Mouse (Mus musculus) hindbrain, embryonic 10.5 days (tissue): ENCODE data around the gene Zc3h12c. TPM values are rescaled to one million over a fixed set of nuclear protein-coding genes. Genes with fewer than 3 reads are reported as not detected.
A peak's percentile ranks its signal among the peaks of the same experiment; 100 is the strongest.

ENCODE experiments used
- DNase-seq: peaks from one replicate; pipeline ENCODE4 v3.0.0-alpha.2; 2017; ENCODE audit warnings: low spot score
- H3K27ac ChIP-seq: fragments of 300-500 bp; sonication (generic); 2 replicates; pipeline ENCODE4 v1.5.1; 2016; ENCODE audit warnings: mild to moderate bottlenecking, moderate library complexity
- H3K27me3 ChIP-seq: fragments of 300-500 bp; sonication (generic); 2 replicates; pipeline ENCODE4 v1.6.1; 2016; ENCODE audit warnings: mild to moderate bottlenecking; ENCODE audit not compliant: poor library complexity, insufficient read depth, severe bottlenecking
- H3K36me3 ChIP-seq: fragments of 300-500 bp; sonication (generic); 2 replicates; pipeline ENCODE4 v1.6.1; 2016; ENCODE audit warnings: mild to moderate bottlenecking, moderate library complexity
- H3K4me1 ChIP-seq: fragments of 300-500 bp; sonication (generic); replicated peaks from 2 replicates; pipeline ENCODE4 v1.6.1; 2016; ENCODE audit warnings: mild to moderate bottlenecking
- H3K4me3 ChIP-seq: fragments of 300-500 bp; sonication (generic); 2 replicates; pipeline ENCODE4 v1.5.1; 2016; ENCODE audit warnings: mild to moderate bottlenecking, moderate library complexity
- H3K9me3 ChIP-seq: fragments of 300-500 bp; sonication (generic); 2 replicates; pipeline ENCODE4 v1.6.1; 2016; ENCODE audit warnings: mild to moderate bottlenecking, moderate library complexity
- WGBS: fragments of 180-500 bp; shearing (Covaris S2); methylation state at CpG from one replicate; pipeline ENCODE4 v1.1.7; 2016; 5-methylcytosine and 5-hydroxymethylcytosine counted together
- polyA plus RNA-seq: library from polyadenylated mRNA; unstranded; fragments of >200 nt; fragmentation: Nextera tagmentation; extraction: Ambion mirVana; gene quantifications from 2 replicates; pipeline ENCODE4 v1.2.1, GENCODE M21; 2016

The Zc3h12c gene
- polyA plus RNA-seq, 1 experiment from 2014 or later, result 7.2 TPM

GRCm38 (mm10) chr9:52180851-52181250, 12.5 kb upstream of the Zc3h12c start:
- H3K9me3 ChIP-seq, result no peaks in the 10 kb centered on the region
- 89% methylated on average over 6 of the region's 6 CpGs for WGBS
- H3K36me3 ChIP-seq, result no peaks in the 10 kb centered on the region
- H3K27me3 ChIP-seq, result no peaks in the 10 kb centered on the region
- H3K4me3 ChIP-seq, result no peak overlapping the region
- DNase-seq, result no peak
- H3K27ac ChIP-seq, result no peak overlapping the region
- H3K4me1 ChIP-seq, result no peaks in the 10 kb centered on the region

DNA sequence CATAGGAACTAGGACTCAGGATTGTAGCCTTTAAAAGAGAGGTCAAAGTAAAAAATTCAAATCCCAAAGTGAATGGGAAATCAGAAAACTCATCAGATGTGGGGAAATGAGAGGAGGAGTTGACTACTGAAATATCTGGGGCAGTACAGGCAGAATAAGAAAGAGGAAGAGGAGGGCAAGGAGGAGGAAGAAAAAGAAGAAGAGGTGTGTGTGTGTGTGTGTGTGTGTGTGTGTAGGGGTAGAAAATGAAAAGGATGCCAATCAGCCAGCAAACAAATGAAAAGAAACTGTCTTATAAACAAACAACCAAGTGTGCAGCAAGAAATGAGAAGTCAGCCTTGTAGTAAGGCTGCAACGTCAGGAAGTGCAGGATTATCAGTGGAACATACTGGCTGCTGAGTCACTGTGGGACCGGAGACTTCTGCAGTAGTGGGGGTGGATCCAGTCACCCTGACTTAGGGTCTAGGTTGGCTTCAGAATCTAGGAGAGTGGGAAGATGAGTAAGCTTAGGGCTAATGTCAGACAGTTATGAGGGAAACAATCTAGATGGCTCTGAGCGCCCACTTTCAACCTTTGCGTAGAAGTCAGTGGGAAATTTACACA, 7.0 kb upstream of the Zc3h12c start:
- DNase-seq, result no peak
- 92% methylated on average over 4 of the region's 4 CpGs for WGBS

GRCm38 (mm10) chr9:52174671-52175111, 6.3 kb upstream of the Zc3h12c start:
- Histone ChIP-seq H3K27ac (no peak overlapping the region), H3K27me3 (peaks cover 13% of the 10 kb centered on the region), H3K9me3 (no peaks in the 10 kb centered on the region), H3K4me3 (no peak overlapping the region), H3K36me3 (no peaks in the 10 kb centered on the region), H3K4me1 (0 out of 2 replicates have a peak, but pooled peaks cover under 1% of the 10 kb centered on the region)
- 88% methylated on average over 4 of the region's 4 CpGs for WGBS
- DNase-seq, result no peak

More for the DNA sequence above, 7.0 kb upstream of the Zc3h12c start:
- H3K4me3 ChIP-seq, result no peak overlapping the region
- no peaks in the 10 kb centered on the region for H3K4me1 ChIP-seq
- no peak overlapping the region for H3K27ac ChIP-seq
- H3K9me3 ChIP-seq, result no peaks in the 10 kb centered on the region
- no peaks in the 10 kb centered on the region for H3K36me3 ChIP-seq
- H3K27me3 ChIP-seq, result peaks cover 6% of the 10 kb centered on the region

DNA sequence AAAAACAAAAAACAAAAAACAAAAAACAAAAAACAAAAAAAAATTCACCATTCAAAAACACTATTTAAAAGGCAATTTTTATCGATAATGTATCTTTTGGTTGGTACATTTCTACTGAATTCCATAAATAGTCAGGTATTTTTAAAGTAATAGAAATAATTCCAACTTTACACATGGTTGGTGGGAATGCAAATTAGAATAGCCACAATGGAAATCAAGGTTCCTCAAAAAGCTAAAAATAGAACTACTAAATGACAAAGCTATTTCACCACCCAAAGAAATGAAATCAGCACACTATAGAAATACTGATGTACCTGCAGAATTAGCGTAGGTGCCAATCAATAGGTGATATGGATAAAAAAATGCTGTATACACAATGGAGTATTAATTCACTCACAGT, 5.6 kb upstream of the Zc3h12c start:
- Histone ChIP-seq H3K4me1 (peaks cover 8% of the 10 kb centered on the region), H3K36me3 (no peaks in the 10 kb centered on the region), H3K27me3 (peaks cover 19% of the 10 kb centered on the region), H3K4me3 (no peak overlapping the region), H3K9me3 (no peaks in the 10 kb centered on the region), H3K27ac (no peak overlapping the region)
- DNase-seq, result no peak
- WGBS, result 87% methylated on average over 2 of the region's 2 CpGs

- DNase-seq, result no peak
- no peak overlapping the region for H3K4me3 ChIP-seq
- H3K27ac ChIP-seq, result no peak overlapping the region
- no peaks in the 10 kb centered on the region for H3K36me3 ChIP-seq
- 75% methylated on average over 7 of the region's 7 CpGs for WGBS
- H3K4me1 ChIP-seq, result peaks cover 11% of the 10 kb centered on the region
- no peaks in the 10 kb centered on the region for H3K9me3 ChIP-seq
- H3K27me3 ChIP-seq, result peaks cover 19% of the 10 kb centered on the region
These were observed 4.2 kb upstream of the Zc3h12c start for GRCm38 (mm10) chr9:52172550-52172949.

DNA sequence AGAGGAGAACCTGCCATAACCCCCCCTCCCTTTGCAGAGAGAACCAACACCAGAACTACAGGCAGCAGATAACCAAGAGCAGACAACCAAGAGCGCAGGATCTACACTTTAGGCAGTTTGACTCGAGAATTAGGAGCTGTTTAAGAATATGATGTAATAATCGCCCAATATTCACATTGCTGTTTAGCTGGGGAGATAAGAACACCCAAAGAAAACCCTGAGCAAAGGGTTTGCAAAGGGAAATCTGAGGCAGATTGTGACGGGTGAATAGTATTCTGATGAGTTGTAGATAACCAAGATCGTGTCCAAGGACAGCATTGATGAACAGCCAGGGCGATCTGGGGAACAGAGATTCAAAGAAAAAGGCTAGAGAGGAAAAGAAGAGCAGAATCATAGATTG, 2.3 kb upstream of the Zc3h12c start:
- DNase-seq, result no peak
- Histone ChIP-seq H3K4me3 (no peak overlapping the region), H3K4me1 (peaks cover 26% of the 10 kb centered on the region), H3K36me3 (no peaks in the 10 kb centered on the region), H3K27me3 (peaks cover 19% of the 10 kb centered on the region), H3K9me3 (no peaks in the 10 kb centered on the region), H3K27ac (no peak overlapping the region)
- 84% methylated on average over 6 of the region's 6 CpGs for WGBS

- Histone ChIP-seq H3K36me3 (no peaks in the 10 kb centered on the region), H3K4me3 (no peak overlapping the region), H3K27me3 (peaks cover 19% of the 10 kb centered on the region), H3K9me3 (no peaks in the 10 kb centered on the region), H3K27ac (no peak overlapping the region), H3K4me1 (peaks cover 30% of the 10 kb centered on the region)
- 74% methylated on average over 3 of the region's 3 CpGs for WGBS
- DNase-seq, result no peak
These were observed 1.8 kb upstream of the Zc3h12c start for GRCm38 (mm10) chr9:52170131-52170530.

- peaks cover 19% of the 10 kb centered on the region for H3K27me3 ChIP-seq
- no peaks in the 10 kb centered on the region for H3K36me3 ChIP-seq
- under 1% methylated on average over 34 of the region's 34 CpGs for WGBS
- peaks cover 35% of the 10 kb centered on the region for H3K4me1 ChIP-seq
- peak overlapping the region; percentile 99 for H3K27ac ChIP-seq
- peak overlapping the region; percentile 92 for H3K4me3 ChIP-seq
- no peaks in the 10 kb centered on the region for H3K9me3 ChIP-seq
- peak; percentile 87 for DNase-seq
These were observed 406 bp upstream of the Zc3h12c start for GRCm38 (mm10) chr9:52168686-52169270.

GRCm38 (mm10) chr9:52167506-52167862, 888 bp downstream of the Zc3h12c start:
- peaks cover 6% of the 10 kb centered on the region for H3K36me3 ChIP-seq
- WGBS, result 5% methylated on average over 8 of the region's 8 CpGs
- H3K9me3 ChIP-seq, result no peaks in the 10 kb centered on the region
- peak overlapping the region; percentile 99 for H3K27ac ChIP-seq
- H3K27me3 ChIP-seq, result peaks cover 19% of the 10 kb centered on the region
- peak overlapping the region; percentile 92 for H3K4me3 ChIP-seq
- DNase-seq, result no peak
- peaks cover 35% of the 10 kb centered on the region for H3K4me1 ChIP-seq

- Histone ChIP-seq H3K4me3 (peak overlapping the region; percentile 92), H3K9me3 (no peaks in the 10 kb centered on the region), H3K36me3 (peaks cover 9% of the 10 kb centered on the region), H3K4me1 (peaks cover 35% of the 10 kb centered on the region), H3K27me3 (peaks cover 19% of the 10 kb centered on the region), H3K27ac (peak overlapping the region; percentile 99)
- WGBS, result 14% methylated on average over 3 of the region's 3 CpGs
- no peak for DNase-seq
These were observed 1.3 kb downstream of the Zc3h12c start for GRCm38 (mm10) chr9:52167084-52167483.

- Histone ChIP-seq H3K27ac (no peak overlapping the region), H3K4me1 (peaks cover 35% of the 10 kb centered on the region), H3K36me3 (peaks cover 17% of the 10 kb centered on the region), H3K27me3 (peaks cover 16% of the 10 kb centered on the region), H3K9me3 (peaks cover 5% of the 10 kb centered on the region; the same call in 1 of the 2 replicates), H3K4me3 (0 out of 2 replicates have a peak overlapping the region, but pooled peaks have one; percentile 11)
- no peak for DNase-seq
- WGBS, result 94% methylated on average over 3 of the region's 3 CpGs
These were observed 2.7 kb downstream of the Zc3h12c start for GRCm38 (mm10) chr9:52165706-52166090.

- WGBS, result 88% methylated on average over 13 of the region's 13 CpGs
- H3K27ac ChIP-seq, result no peak overlapping the region
- peaks cover 11% of the 10 kb centered on the region for H3K27me3 ChIP-seq
- peaks cover 35% of the 10 kb centered on the region for H3K4me1 ChIP-seq
- H3K36me3 ChIP-seq, result peaks cover 21% of the 10 kb centered on the region
- H3K9me3 ChIP-seq, result peaks cover 6% of the 10 kb centered on the region; the same call in 1 of the 2 replicates
- H3K4me3 ChIP-seq, result no peak overlapping the region
- DNase-seq, result no peak
These were observed 3.2 kb downstream of the Zc3h12c start for GRCm38 (mm10) chr9:52165076-52165705.

- no peaks in the 10 kb centered on the region for H3K27me3 ChIP-seq
- no peak for DNase-seq
- peaks cover 21% of the 10 kb centered on the region for H3K36me3 ChIP-seq
- no peak overlapping the region for H3K4me3 ChIP-seq
- WGBS, result 83% methylated on average over 1 of the region's 1 CpGs
- H3K4me1 ChIP-seq, result peaks cover 9% of the 10 kb centered on the region
- no peak overlapping the region for H3K27ac ChIP-seq
- H3K9me3 ChIP-seq, result peaks cover 6% of the 10 kb centered on the region; the same call in 1 of the 2 replicates
These were observed 7.9 kb downstream of the Zc3h12c start for GRCm38 (mm10) chr9:52160512-52160911.
